Mouse (Mus musculus): ENCODE data around the gene Tada2b. TPM values are rescaled to one million over a fixed set of nuclear protein-coding genes. Genes with fewer than 3 reads are reported as not detected.

Gene Tada2b
- polyA plus RNA-seq, 1 experiment from 2014 or later = 3.6 TPM

DNA sequence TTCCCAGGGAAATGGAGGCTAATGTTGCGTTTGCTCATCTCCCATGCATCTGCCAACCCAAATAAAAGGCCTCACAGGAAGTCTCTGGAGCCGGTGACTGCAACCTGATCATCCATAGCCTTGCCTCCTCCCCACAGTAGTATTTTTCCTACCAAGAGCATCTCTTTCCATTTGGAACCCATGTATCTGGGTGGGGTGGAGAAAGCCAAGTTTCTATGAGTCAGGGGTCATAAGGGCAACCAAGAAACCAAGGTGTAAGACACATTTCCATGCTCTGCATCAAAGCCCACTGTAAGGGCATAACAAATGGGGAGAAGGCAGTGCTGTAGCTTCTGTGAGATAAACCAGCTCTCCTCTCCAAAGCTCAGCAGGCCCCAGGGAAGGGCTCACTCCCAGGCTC is 22.9 kb downstream of the Tada2b start:
- no peak for ATAC-seq (ENCODE audit: insufficient number of reproducible peaks, insufficient read depth, low FRiP score, low read depth)
- peaks cover 11% of the 10 kb centered on the region; the same call in 1 of the 2 replicates for H3K4me1 ChIP-seq (ENCODE audit: control insufficient read depth, insufficient read depth, low read length)
- H3K36me3 ChIP-seq (ENCODE audit: control insufficient read depth, insufficient read depth, low read length) = no peaks in the 10 kb centered on the region
- H3K27ac ChIP-seq (ENCODE audit: low read length) = no peak overlapping the region
- 44% methylated on average over 2 of the region's 2 CpGs for WGBS
- H3K9ac ChIP-seq (replicated peaks; ENCODE audit: low read depth, low read length) = no peak overlapping the region
- no peak overlapping the region for H3K4me3 ChIP-seq (ENCODE audit: low read depth, low read length)
- no peaks in the 10 kb centered on the region for H3K9me3 ChIP-seq (ENCODE audit: control insufficient read depth, low read depth, low read length)
- H3K4me2 ChIP-seq (replicated peaks; ENCODE audit: low read depth, low read length) = no peak overlapping the region
- H3K27me3 ChIP-seq (ENCODE audit: control insufficient read depth, insufficient read depth, low read length) = no peaks in the 10 kb centered on the region

DNA sequence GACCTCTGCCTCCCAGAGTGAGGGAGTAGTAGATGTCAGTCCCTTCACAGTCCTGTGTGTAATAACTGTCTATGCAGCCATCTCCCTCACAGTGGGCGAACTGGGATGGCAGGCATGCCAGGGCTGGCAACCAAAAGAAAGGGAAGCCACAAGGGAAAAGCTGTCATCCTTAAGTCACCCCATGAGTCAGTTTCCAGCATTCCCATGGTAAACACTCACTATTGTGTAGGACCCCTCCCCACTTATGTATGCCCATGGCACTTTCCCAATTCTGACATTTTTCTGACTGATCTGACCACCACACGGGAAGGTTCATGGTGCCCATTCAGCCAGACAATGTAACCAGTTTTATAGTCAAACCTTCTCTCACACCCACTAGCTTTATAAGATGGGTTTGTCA is 23.4 kb downstream of the Tada2b start:
- Histone ChIP-seq H3K4me3 (ENCODE audit: low read depth, low read length) (no peak overlapping the region), H3K4me2 (replicated peaks; ENCODE audit: low read depth, low read length) (no peak overlapping the region), H3K9me3 (ENCODE audit: control insufficient read depth, low read depth, low read length) (no peaks in the 10 kb centered on the region), H3K27ac (ENCODE audit: low read length) (no peak overlapping the region), H3K27me3 (ENCODE audit: control insufficient read depth, insufficient read depth, low read length) (no peaks in the 10 kb centered on the region), H3K4me1 (ENCODE audit: control insufficient read depth, insufficient read depth, low read length) (peaks cover 6% of the 10 kb centered on the region; the same call in 1 of the 2 replicates), H3K36me3 (ENCODE audit: control insufficient read depth, insufficient read depth, low read length) (no peaks in the 10 kb centered on the region), H3K9ac (replicated peaks; ENCODE audit: low read depth, low read length) (no peak overlapping the region)
- no peak for ATAC-seq (ENCODE audit: insufficient number of reproducible peaks, insufficient read depth, low FRiP score, low read depth)
- WGBS = 89% methylated on average over 2 of the region's 2 CpGs

DNA sequence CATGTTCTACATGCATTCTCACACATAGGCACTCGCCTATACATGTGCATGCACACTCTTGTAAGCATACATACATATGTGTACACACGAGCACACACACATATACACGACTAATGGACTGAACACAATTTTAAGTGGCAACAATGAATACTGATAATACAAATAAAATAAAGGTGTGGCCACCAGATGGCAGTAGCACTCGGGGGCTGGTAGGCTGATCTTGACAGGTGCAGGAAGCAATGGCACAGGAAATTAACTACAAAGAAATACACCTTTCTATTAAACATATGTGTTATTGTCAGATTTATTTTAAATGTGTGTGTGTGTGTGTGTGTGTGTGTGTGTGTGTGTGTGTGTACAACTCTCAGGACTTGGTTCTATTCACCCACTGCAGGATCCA is 25.2 kb downstream of the Tada2b start:
- Histone ChIP-seq H3K9me3 (ENCODE audit: control insufficient read depth, low read depth, low read length) (no peaks in the 10 kb centered on the region), H3K27me3 (ENCODE audit: control insufficient read depth, insufficient read depth, low read length) (no peaks in the 10 kb centered on the region), H3K9ac (replicated peaks; ENCODE audit: low read depth, low read length) (no peak overlapping the region), H3K27ac (ENCODE audit: low read length) (no peak overlapping the region), H3K4me2 (replicated peaks; ENCODE audit: low read depth, low read length) (no peak overlapping the region), H3K4me1 (ENCODE audit: control insufficient read depth, insufficient read depth, low read length) (0 out of 2 replicates have a peak, but pooled peaks cover under 1% of the 10 kb centered on the region), H3K4me3 (ENCODE audit: low read depth, low read length) (no peak overlapping the region), H3K36me3 (ENCODE audit: control insufficient read depth, insufficient read depth, low read length) (no peaks in the 10 kb centered on the region)
- WGBS = 11% methylated on average over 4 of the region's 4 CpGs
- ATAC-seq (ENCODE audit: insufficient number of reproducible peaks, insufficient read depth, low FRiP score, low read depth) = no peak

DNA sequence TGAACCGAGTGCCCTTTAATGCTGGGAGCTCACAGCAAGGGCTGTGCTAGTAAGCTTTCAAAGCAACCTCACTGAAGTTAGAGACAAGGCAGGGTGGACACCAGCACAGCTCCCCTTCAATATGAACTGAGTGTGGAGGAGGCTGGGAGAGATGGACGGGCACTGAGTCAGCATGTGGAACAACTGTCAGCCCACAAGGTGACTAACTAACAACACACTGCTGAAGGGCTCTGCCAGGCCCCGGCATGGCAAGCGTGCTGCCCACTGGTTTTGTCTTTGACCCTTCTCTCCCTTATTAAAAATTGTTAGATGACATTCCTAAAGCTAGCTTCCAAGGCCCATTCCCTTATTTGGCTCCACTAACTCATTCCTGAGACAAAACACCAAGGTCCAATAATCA is 26.4 kb downstream of the Tada2b start:
- WGBS = 76% methylated on average over 4 of the region's 4 CpGs

DNA sequence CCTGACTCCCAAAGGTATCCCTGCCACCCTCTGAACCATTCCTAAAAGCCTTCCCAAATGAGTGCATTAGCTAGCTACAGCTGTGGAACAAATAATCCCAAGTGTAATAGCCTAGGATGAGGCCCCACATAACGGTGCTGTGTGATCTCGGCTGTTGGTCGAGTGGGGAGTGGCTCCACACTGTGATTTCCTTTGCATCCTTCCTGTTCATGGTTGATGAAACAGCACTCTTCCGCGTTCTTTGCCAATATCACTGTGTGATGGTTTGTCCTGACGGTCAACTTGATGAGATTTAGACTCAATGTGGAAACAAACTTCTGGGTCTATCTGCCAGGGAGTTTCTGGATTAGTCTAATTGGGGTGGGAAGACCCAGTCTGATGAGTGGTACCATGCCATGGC is 31.3 kb downstream of the Tada2b start:
- no peaks in the 10 kb centered on the region for H3K27me3 ChIP-seq (ENCODE audit: control insufficient read depth, insufficient read depth, low read length)
- H3K4me1 ChIP-seq (ENCODE audit: control insufficient read depth, insufficient read depth, low read length) = no peaks in the 10 kb centered on the region
- WGBS = 82% methylated on average over 6 of the region's 6 CpGs
- no peaks in the 10 kb centered on the region for H3K9me3 ChIP-seq (ENCODE audit: control insufficient read depth, low read depth, low read length)
- H3K4me3 ChIP-seq (ENCODE audit: low read depth, low read length) = no peak overlapping the region
- ATAC-seq (ENCODE audit: insufficient number of reproducible peaks, insufficient read depth, low FRiP score, low read depth) = no peak
- no peak overlapping the region for H3K4me2 ChIP-seq (replicated peaks; ENCODE audit: low read depth, low read length)
- no peaks in the 10 kb centered on the region for H3K36me3 ChIP-seq (ENCODE audit: control insufficient read depth, insufficient read depth, low read length)
- no peak overlapping the region for H3K9ac ChIP-seq (replicated peaks; ENCODE audit: low read depth, low read length)
- H3K27ac ChIP-seq (ENCODE audit: low read length) = no peak overlapping the region

More for the DNA sequence above, 26.4 kb downstream of the Tada2b start:
- no peaks in the 10 kb centered on the region for H3K27me3 ChIP-seq (ENCODE audit: control insufficient read depth, insufficient read depth, low read length)
- H3K9ac ChIP-seq (replicated peaks; ENCODE audit: low read depth, low read length) = no peak overlapping the region
- no peaks in the 10 kb centered on the region for H3K36me3 ChIP-seq (ENCODE audit: control insufficient read depth, insufficient read depth, low read length)
- no peaks in the 10 kb centered on the region for H3K9me3 ChIP-seq (ENCODE audit: control insufficient read depth, low read depth, low read length)
- ATAC-seq (ENCODE audit: insufficient number of reproducible peaks, insufficient read depth, low FRiP score, low read depth) = no peak
- no peaks in the 10 kb centered on the region for H3K4me1 ChIP-seq (ENCODE audit: control insufficient read depth, insufficient read depth, low read length)
- no peak overlapping the region for H3K4me3 ChIP-seq (ENCODE audit: low read depth, low read length)
- H3K4me2 ChIP-seq (replicated peaks; ENCODE audit: low read depth, low read length) = no peak overlapping the region
- no peak overlapping the region for H3K27ac ChIP-seq (ENCODE audit: low read length)

DNA sequence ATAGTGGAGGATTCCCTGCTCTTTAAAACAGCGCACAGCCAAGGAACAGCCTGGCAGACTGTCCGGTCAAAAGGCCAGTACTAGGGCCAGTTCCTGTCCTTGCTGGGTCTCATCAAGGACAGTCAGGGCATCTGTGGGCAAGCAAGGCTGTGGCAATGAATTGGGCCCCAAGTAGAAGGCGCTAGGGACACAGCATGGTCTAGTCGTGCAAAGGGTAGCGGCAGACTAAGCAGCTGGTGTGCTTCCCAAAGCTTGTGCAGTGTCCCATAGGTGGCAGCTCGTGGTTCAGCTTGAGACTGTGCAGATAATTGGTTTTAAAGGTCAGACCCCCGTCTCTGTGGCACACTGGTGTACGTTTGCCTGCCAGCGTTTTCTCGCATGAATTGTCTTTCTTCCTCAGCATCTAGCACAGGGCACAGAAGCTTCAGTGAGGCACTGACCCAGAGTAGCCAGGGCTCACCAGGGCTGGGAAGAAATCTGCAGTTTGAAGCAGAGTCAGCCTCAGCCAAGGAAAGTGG is 32.2 kb downstream of the Tada2b start:
- H3K27ac ChIP-seq (ENCODE audit: low read length) = no peak overlapping the region
- H3K9ac ChIP-seq (replicated peaks; ENCODE audit: low read depth, low read length) = no peak overlapping the region
- H3K36me3 ChIP-seq (ENCODE audit: control insufficient read depth, insufficient read depth, low read length) = no peaks in the 10 kb centered on the region
- H3K4me1 ChIP-seq (ENCODE audit: control insufficient read depth, insufficient read depth, low read length) = no peaks in the 10 kb centered on the region
- no peaks in the 10 kb centered on the region for H3K27me3 ChIP-seq (ENCODE audit: control insufficient read depth, insufficient read depth, low read length)
- H3K9me3 ChIP-seq (ENCODE audit: control insufficient read depth, low read depth, low read length) = no peaks in the 10 kb centered on the region
- 72% methylated on average over 10 of the region's 10 CpGs for WGBS
- no peak overlapping the region for H3K4me2 ChIP-seq (replicated peaks; ENCODE audit: low read depth, low read length)
- no peak for ATAC-seq (ENCODE audit: insufficient number of reproducible peaks, insufficient read depth, low FRiP score, low read depth)
- no peak overlapping the region for H3K4me3 ChIP-seq (ENCODE audit: low read depth, low read length)

DNA sequence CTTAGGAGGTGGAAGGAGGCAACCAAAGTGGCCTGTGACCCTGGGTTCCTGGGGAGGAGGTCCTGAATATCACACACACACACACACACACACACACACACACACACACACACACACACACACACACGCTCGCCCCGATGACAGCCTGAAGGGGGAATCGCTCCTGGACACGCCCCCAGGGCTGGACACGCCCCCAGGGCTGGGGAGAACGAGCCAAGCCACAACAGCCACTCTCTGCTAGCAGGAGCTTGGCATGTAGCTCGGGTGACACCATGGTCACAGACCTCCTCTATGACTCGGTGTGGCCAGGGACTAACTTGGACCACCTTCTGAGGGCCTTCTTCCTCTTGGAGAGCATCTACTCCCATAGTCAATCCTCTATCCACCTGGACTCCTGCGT is 33.0 kb downstream of the Tada2b start:
- Histone ChIP-seq H3K9ac (replicated peaks; ENCODE audit: low read depth, low read length) (no peak overlapping the region), H3K9me3 (ENCODE audit: control insufficient read depth, low read depth, low read length) (no peaks in the 10 kb centered on the region), H3K4me3 (ENCODE audit: low read depth, low read length) (no peak overlapping the region), H3K27ac (ENCODE audit: low read length) (no peak overlapping the region), H3K4me2 (replicated peaks; ENCODE audit: low read depth, low read length) (no peak overlapping the region), H3K36me3 (ENCODE audit: control insufficient read depth, insufficient read depth, low read length) (no peaks in the 10 kb centered on the region), H3K27me3 (ENCODE audit: control insufficient read depth, insufficient read depth, low read length) (no peaks in the 10 kb centered on the region), H3K4me1 (ENCODE audit: control insufficient read depth, insufficient read depth, low read length) (no peaks in the 10 kb centered on the region)
- ATAC-seq (ENCODE audit: insufficient number of reproducible peaks, insufficient read depth, low FRiP score, low read depth) = peak; percentile 42; the same call in 1 of the 2 replicates
- 26% methylated on average over 10 of the region's 10 CpGs for WGBS

DNA sequence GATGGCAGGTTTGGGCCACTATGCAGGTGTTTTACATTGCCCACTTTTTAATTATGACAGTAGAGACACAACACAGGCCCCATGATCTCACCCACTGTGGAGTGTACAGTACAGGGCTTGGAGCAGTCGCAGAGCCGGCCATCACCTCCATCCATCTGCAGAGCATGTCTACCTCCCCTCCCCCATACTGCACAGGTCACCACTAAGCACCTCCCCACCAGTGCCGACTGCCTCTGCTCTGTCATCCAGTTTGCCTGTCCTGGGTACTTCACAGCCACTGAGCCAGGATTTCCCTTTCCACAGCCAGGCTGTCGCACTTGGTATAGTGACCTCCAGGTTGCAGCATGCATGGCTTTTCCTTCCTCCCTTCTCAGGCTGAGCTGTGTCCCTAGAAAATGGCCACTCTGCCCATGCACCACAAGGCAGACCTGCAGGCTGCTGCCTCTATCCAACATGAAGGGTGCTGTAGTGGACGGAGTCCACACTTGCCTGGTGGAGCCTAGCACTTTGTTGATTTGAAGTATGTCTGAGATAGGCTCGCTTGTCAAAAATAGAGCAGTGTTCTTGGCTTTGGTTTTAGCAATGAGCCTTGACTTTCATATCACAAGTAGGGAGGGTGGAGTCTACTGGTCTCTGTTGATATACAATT is 34.3 kb downstream of the Tada2b start:
- Histone ChIP-seq H3K27me3 (ENCODE audit: control insufficient read depth, insufficient read depth, low read length) (no peaks in the 10 kb centered on the region), H3K4me2 (replicated peaks; ENCODE audit: low read depth, low read length) (no peak overlapping the region), H3K4me3 (ENCODE audit: low read depth, low read length) (no peak overlapping the region), H3K4me1 (ENCODE audit: control insufficient read depth, insufficient read depth, low read length) (no peaks in the 10 kb centered on the region), H3K9ac (replicated peaks; ENCODE audit: low read depth, low read length) (no peak overlapping the region), H3K9me3 (ENCODE audit: control insufficient read depth, low read depth, low read length) (no peaks in the 10 kb centered on the region), H3K27ac (ENCODE audit: low read length) (no peak overlapping the region), H3K36me3 (ENCODE audit: control insufficient read depth, insufficient read depth, low read length) (no peaks in the 10 kb centered on the region)
- ATAC-seq (ENCODE audit: insufficient number of reproducible peaks, insufficient read depth, low FRiP score, low read depth) = no peak
- WGBS = 56% methylated on average over 6 of the region's 6 CpGs

DNA sequence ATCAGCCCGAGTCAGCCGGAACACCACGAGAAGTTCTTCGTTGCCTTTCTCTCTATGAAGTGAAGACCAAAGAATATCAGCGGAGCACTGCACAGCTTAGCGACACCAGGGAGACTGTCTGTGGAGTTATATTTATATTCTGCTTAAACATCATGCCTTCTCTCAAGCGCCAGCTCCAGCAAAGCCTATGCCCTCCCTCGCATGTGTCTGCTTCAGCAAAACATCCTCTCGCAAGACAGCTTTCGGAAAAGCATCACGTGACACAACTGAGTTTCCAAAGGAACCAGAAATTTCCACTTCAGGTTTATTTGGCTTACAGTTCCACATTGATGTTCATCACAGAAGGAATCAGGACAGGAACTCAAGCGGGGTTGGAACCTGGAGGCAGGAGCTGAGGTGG is 36.2 kb downstream of the Tada2b start:
- Histone ChIP-seq H3K9ac (replicated peaks; ENCODE audit: low read depth, low read length) (no peak overlapping the region), H3K27me3 (ENCODE audit: control insufficient read depth, insufficient read depth, low read length) (no peaks in the 10 kb centered on the region), H3K4me3 (ENCODE audit: low read depth, low read length) (no peak overlapping the region), H3K27ac (ENCODE audit: low read length) (no peak overlapping the region), H3K36me3 (ENCODE audit: control insufficient read depth, insufficient read depth, low read length) (no peaks in the 10 kb centered on the region), H3K9me3 (ENCODE audit: control insufficient read depth, low read depth, low read length) (no peaks in the 10 kb centered on the region), H3K4me2 (replicated peaks; ENCODE audit: low read depth, low read length) (no peak overlapping the region), H3K4me1 (ENCODE audit: control insufficient read depth, insufficient read depth, low read length) (no peaks in the 10 kb centered on the region)
- ATAC-seq (ENCODE audit: insufficient number of reproducible peaks, insufficient read depth, low FRiP score, low read depth) = no peak
- WGBS = 91% methylated on average over 12 of the region's 12 CpGs

Measured in stomach, embryonic 14.5 days (tissue).